Mouse (Mus musculus) spleen, postnatal 14 days (tissue): Measurements from ENCODE around the gene Myo1d.

Experiments
- DNase-seq, 2 experiments: peaks; one replicate each; pipeline ENCODE4 v3.0.0; 2021 to 2022; ENCODE audit warnings: low spot score in 2 of 2

Myo1d gene

GRCm38 (mm10) chr11:80614949-80615725 is 164.7 kb downstream of the Myo1d start:
- DNase-seq, result no peak

GRCm38 (mm10) chr11:80614418-80614817 is 165.4 kb downstream of the Myo1d start:
- peak in 1 of 2 experiments; percentile 28 for DNase-seq

GRCm38 (mm10) chr11:80613534-80613933 is 166.3 kb downstream of the Myo1d start:
- DNase-seq, result no peak

- no peak for DNase-seq
These were observed 177.0 kb downstream of the Myo1d start for GRCm38 (mm10) chr11:80602707-80603441.

- no peak for DNase-seq
These were observed 177.8 kb downstream of the Myo1d start for GRCm38 (mm10) chr11:80602041-80602458.

- DNase-seq, result no peak
These were observed 178.6 kb downstream of the Myo1d start for GRCm38 (mm10) chr11:80601040-80601864.

GRCm38 (mm10) chr11:80595482-80595881 is 184.3 kb downstream of the Myo1d start:
- no peak for DNase-seq

- DNase-seq, result no peak
These were observed 190.4 kb downstream of the Myo1d start for GRCm38 (mm10) chr11:80589387-80589786.

GRCm38 (mm10) chr11:80585761-80586160 is 194.1 kb downstream of the Myo1d start:
- no peak for DNase-seq

GRCm38 (mm10) chr11:80585211-80585610 is 194.6 kb downstream of the Myo1d start:
- no peak for DNase-seq

GRCm38 (mm10) chr11:80580494-80580893 is 199.3 kb downstream of the Myo1d start:
- no peak for DNase-seq

- DNase-seq, result no peak
These were observed 201.8 kb downstream of the Myo1d start for GRCm38 (mm10) chr11:80577747-80578640.

- no peak for DNase-seq
These were observed 204.0 kb downstream of the Myo1d start for GRCm38 (mm10) chr11:80575794-80576193.

- DNase-seq, result no peak
These were observed 213.5 kb downstream of the Myo1d start for GRCm38 (mm10) chr11:80566286-80566685.

GRCm38 (mm10) chr11:80564975-80565965 is 214.6 kb downstream of the Myo1d start:
- DNase-seq, result no peak

GRCm38 (mm10) chr11:80562479-80562878 is 217.3 kb downstream of the Myo1d start:
- DNase-seq, result peak in 1 of 2 experiments; percentile 55

- DNase-seq, result no peak
These were observed 219.1 kb downstream of the Myo1d start for GRCm38 (mm10) chr11:80560770-80561169.

GRCm38 (mm10) chr11:80555416-80555815 is 224.4 kb downstream of the Myo1d start:
- DNase-seq, result no peak

- no peak for DNase-seq
These were observed 226.8 kb downstream of the Myo1d start for GRCm38 (mm10) chr11:80553046-80553445.

- DNase-seq, result no peak
These were observed 228.2 kb downstream of the Myo1d start for GRCm38 (mm10) chr11:80551634-80552033.
